Mouse (Mus musculus) MEL (cell line): ENCODE measurements around the gene Nanos3. TPM values are rescaled to one million over a fixed set of nuclear protein-coding genes. Genes with fewer than 3 reads are reported as not detected.

ENCODE experiments used
- DNase-seq: peaks from one replicate; pipeline ENCODE4 v3.0.0; 2011; ENCODE audit warnings: low read depth, low spot score
- H3K27ac ChIP-seq: 2 replicates; pipeline ENCODE4 v1.5.1; 2012; ENCODE audit warnings: low read depth, mild to moderate bottlenecking, control low read depth, low read length, moderate library complexity; ENCODE audit not compliant: control insufficient read depth
- H3K27me3 ChIP-seq, 2 experiments: fragments of 150-350 bp in 1 of 2; sonication (generic) in 1 of 2; 2 replicates each; pipeline ENCODE4 v1.6.1; 2012; ENCODE audit warnings: low read length in 2 of 2, mild to moderate bottlenecking in 2 of 2, improper control_type of control experiment in 1 of 2, moderate library complexity in 1 of 2; ENCODE audit not compliant: insufficient read depth in 2 of 2, control insufficient read depth in 1 of 2
- H3K36me3 ChIP-seq, 2 experiments: 2 replicates each; pipeline ENCODE4 v1.6.1; 2012 to 2014; ENCODE audit warnings: low read length in 2 of 2, improper control_type of control experiment in 1 of 2, inconsistent platforms in 1 of 2, mild to moderate bottlenecking in 1 of 2; ENCODE audit not compliant: insufficient read depth in 2 of 2, control insufficient read depth in 1 of 2
- H3K4me1 ChIP-seq, 2 experiments: fragments of 150-350 bp in 1 of 2; sonication (generic) in 1 of 2; 2 replicates each; pipeline ENCODE4 v1.6.1; 2012; ENCODE audit warnings: low read length in 2 of 2, improper control_type of control experiment in 1 of 2, mild to moderate bottlenecking in 1 of 2; ENCODE audit not compliant: insufficient read depth in 2 of 2, control insufficient read depth in 1 of 2
- H3K4me3 ChIP-seq, 2 experiments: fragments of 150-350 bp in 1 of 2; sonication (generic) in 1 of 2; 2 replicates each; pipeline ENCODE4 v1.5.1; 2012; ENCODE audit warnings: low read depth in 2 of 2, low read length in 2 of 2, mild to moderate bottlenecking in 2 of 2, moderate library complexity in 2 of 2, control low read depth in 1 of 2, improper control_type of control experiment in 1 of 2; ENCODE audit not compliant: control insufficient read depth in 1 of 2, insufficient read depth in 1 of 2
- H3K79me2 ChIP-seq: 2 replicates; pipeline ENCODE4 v1.6.1; 2012; ENCODE audit warnings: mild to moderate bottlenecking, low read length, moderate library complexity; ENCODE audit not compliant: control insufficient read depth, poor library complexity, insufficient read depth
- H3K9ac ChIP-seq: 2 replicates; pipeline ENCODE4 v1.6.1; 2012; ENCODE audit warnings: low read depth, mild to moderate bottlenecking, control low read depth, low read length, moderate library complexity; ENCODE audit not compliant: control insufficient read depth, poor library complexity, severe bottlenecking
- H3K9me3 ChIP-seq: fragments of 150-350 bp; sonication (generic); replicated peaks from 2 replicates; pipeline ENCODE4 v1.6.1; 2012; ENCODE audit warnings: mild to moderate bottlenecking, low read length, improper control_type of control experiment, moderate library complexity; ENCODE audit not compliant: insufficient read depth
- BHLHE40 ChIP-seq: IDR thresholded peaks from 2 replicates; pipeline ENCODE4 v1.6.1; 2012; ENCODE audit warnings: low read depth, mild to moderate bottlenecking, inconsistent platforms, low read length, improper control_type of control experiment, borderline replicate concordance
- CHD1 ChIP-seq: IDR thresholded peaks from 2 replicates; pipeline ENCODE4 v1.6.1; 2012; ENCODE audit warnings: low read depth, mild to moderate bottlenecking, inconsistent platforms, low read length, improper control_type of control experiment
- CHD2 ChIP-seq: IDR thresholded peaks from 2 replicates; pipeline ENCODE4 v1.6.1; 2011; ENCODE audit warnings: low read length, improper control_type of control experiment
- CTCF ChIP-seq, 3 experiments: IDR thresholded peaks in 2 of 3; conservative IDR thresholded peaks in 1 of 3; 2 replicates each; pipeline ENCODE4 v1.5.1; 2011 to 2012; ENCODE audit warnings: low read length in 3 of 3, low read depth in 2 of 3, mild to moderate bottlenecking in 2 of 3, improper control_type of control experiment in 1 of 3, inconsistent platforms in 1 of 3, mixed read lengths in 1 of 3, moderate library complexity in 1 of 3; ENCODE audit not compliant: control insufficient read depth in 1 of 3, insufficient read depth in 1 of 3, poor library complexity in 1 of 3, severe bottlenecking in 1 of 3
- E2F4 ChIP-seq: IDR thresholded peaks from 2 replicates; pipeline ENCODE4 v1.6.1; 2011; ENCODE audit warnings: low read depth, low read length, improper control_type of control experiment, borderline replicate concordance
- ELF1 ChIP-seq: IDR thresholded peaks from 2 replicates; pipeline ENCODE4 v1.6.1; 2014; ENCODE audit warnings: low read depth, mild to moderate bottlenecking, inconsistent platforms, low read length, improper control_type of control experiment, moderate library complexity
- EP300 ChIP-seq, 2 experiments: IDR thresholded peaks; 2 replicates each; pipeline ENCODE4 v1.6.1; 2011; ENCODE audit warnings: improper control_type of control experiment in 2 of 2, low read length in 2 of 2, low read depth in 1 of 2, mild to moderate bottlenecking in 1 of 2
- ETS1 ChIP-seq: IDR thresholded peaks from 2 replicates; pipeline ENCODE4 v1.6.1; 2012; ENCODE audit warnings: low read depth, mild to moderate bottlenecking, inconsistent platforms, low read length, improper control_type of control experiment, moderate library complexity
- GABPA ChIP-seq: IDR thresholded peaks from 2 replicates; pipeline ENCODE4 v1.6.1; 2012; ENCODE audit warnings: low read depth, mild to moderate bottlenecking, inconsistent platforms, low read length, improper control_type of control experiment, moderate library complexity
- GATA1 ChIP-seq: IDR thresholded peaks from 2 replicates; pipeline ENCODE4 v1.6.1; 2011; ENCODE audit warnings: low read depth, low read length, improper control_type of control experiment
- HCFC1 ChIP-seq: IDR thresholded peaks from 2 replicates; pipeline ENCODE4 v1.6.1; 2012; ENCODE audit warnings: low read depth, mild to moderate bottlenecking, inconsistent platforms, low read length, improper control_type of control experiment, moderate library complexity
- JUND ChIP-seq: IDR thresholded peaks from 2 replicates; pipeline ENCODE4 v1.6.1; 2011; ENCODE audit warnings: low read depth, mild to moderate bottlenecking, improper control_type of control experiment, low read length
- KAT2A ChIP-seq: conservative IDR thresholded peaks from 2 replicates; pipeline ENCODE4 v1.6.1; 2012; ENCODE audit warnings: low read depth, low read length, improper control_type of control experiment, inconsistent platforms
- MAFK ChIP-seq: IDR thresholded peaks from 2 replicates; pipeline ENCODE4 v1.6.1; 2011; ENCODE audit warnings: low read depth, mild to moderate bottlenecking, low read length, improper control_type of control experiment, borderline replicate concordance
- MAX ChIP-seq: IDR thresholded peaks from 2 replicates; pipeline ENCODE4 v1.6.1; 2011; ENCODE audit warnings: low read length, improper control_type of control experiment
- MAZ ChIP-seq: IDR thresholded peaks from 2 replicates; pipeline ENCODE4 v1.6.1; 2012; ENCODE audit warnings: low read depth, mild to moderate bottlenecking, inconsistent platforms, low read length, improper control_type of control experiment
- MEF2A ChIP-seq: IDR thresholded peaks from 2 replicates; pipeline ENCODE4 v1.6.1; 2014; ENCODE audit warnings: low read depth, mild to moderate bottlenecking, inconsistent platforms, low read length, improper control_type of control experiment; ENCODE audit not compliant: poor library complexity, insufficient replicate concordance, severe bottlenecking; ENCODE audit errors: extremely low read depth
- MXI1 ChIP-seq: IDR thresholded peaks from 2 replicates; pipeline ENCODE4 v1.6.1; 2011; ENCODE audit warnings: mild to moderate bottlenecking, low read depth, low read length, improper control_type of control experiment
- MYB ChIP-seq: IDR thresholded peaks from 2 replicates; pipeline ENCODE4 v1.6.1; 2011; ENCODE audit warnings: mild to moderate bottlenecking, low read depth, low read length, improper control_type of control experiment
- MYC ChIP-seq: IDR thresholded peaks from 2 replicates; pipeline ENCODE4 v1.6.1; 2011; ENCODE audit warnings: low read depth, mild to moderate bottlenecking, low read length, improper control_type of control experiment, moderate library complexity
- NELFE ChIP-seq: IDR thresholded peaks from 2 replicates; pipeline ENCODE4 v1.6.1; 2011; ENCODE audit warnings: low read depth, low read length, improper control_type of control experiment
- NRF1 ChIP-seq: IDR thresholded peaks from 2 replicates; pipeline ENCODE4 v1.6.1; 2014; ENCODE audit warnings: low read depth, mild to moderate bottlenecking, inconsistent platforms, low read length, improper control_type of control experiment, moderate library complexity; ENCODE audit not compliant: poor library complexity, insufficient read depth, severe bottlenecking
- POLR2AphosphoS2 ChIP-seq: IDR thresholded peaks from 2 replicates; pipeline ENCODE4 v1.6.1; 2011; ENCODE audit warnings: low read length, improper control_type of control experiment
- POLR2AphosphoS5 ChIP-seq: IDR thresholded peaks from 2 replicates; pipeline ENCODE4 v1.6.1; 2012; ENCODE audit warnings: low read depth, borderline replicate concordance, mild to moderate bottlenecking, inconsistent platforms, low read length, moderate library complexity, mixed read lengths
- RAD21 ChIP-seq: IDR thresholded peaks from 2 replicates; pipeline ENCODE4 v1.6.1; 2011; ENCODE audit warnings: mild to moderate bottlenecking, low read depth, low read length, improper control_type of control experiment
- RCOR1 ChIP-seq: IDR thresholded peaks from 2 replicates; pipeline ENCODE4 v1.6.1; 2012; ENCODE audit warnings: low read depth, mild to moderate bottlenecking, inconsistent platforms, low read length, improper control_type of control experiment
- SIN3A ChIP-seq: IDR thresholded peaks from 2 replicates; pipeline ENCODE4 v1.6.1; 2012; ENCODE audit warnings: low read length, improper control_type of control experiment, inconsistent platforms
- SMC3 ChIP-seq: IDR thresholded peaks from 2 replicates; pipeline ENCODE4 v1.6.1; 2011; ENCODE audit warnings: low read depth, low read length, improper control_type of control experiment
- TAL1 ChIP-seq: IDR thresholded peaks from 2 replicates; pipeline ENCODE4 v1.6.1; 2012; ENCODE audit warnings: mild to moderate bottlenecking, inconsistent platforms, low read length, moderate library complexity, mixed read lengths
- TBP ChIP-seq: IDR thresholded peaks from 2 replicates; pipeline ENCODE4 v1.8.0; 2011; ENCODE audit warnings: low read depth, low read length, improper control_type of control experiment
- TCF12 ChIP-seq: IDR thresholded peaks from 2 replicates; pipeline ENCODE4 v1.6.1; 2014; ENCODE audit warnings: low read depth, mild to moderate bottlenecking, inconsistent platforms, low read length, improper control_type of control experiment, moderate library complexity
- UBTF ChIP-seq: IDR thresholded peaks from 2 replicates; pipeline ENCODE4 v1.6.1; 2012; ENCODE audit warnings: low read depth, mild to moderate bottlenecking, inconsistent platforms, low read length, improper control_type of control experiment, moderate library complexity, borderline replicate concordance; ENCODE audit not compliant: insufficient read depth
- USF1 ChIP-seq: IDR thresholded peaks from 2 replicates; pipeline ENCODE4 v1.6.1; 2014; ENCODE audit warnings: low read depth, mild to moderate bottlenecking, inconsistent platforms, low read length, improper control_type of control experiment, moderate library complexity
- USF2 ChIP-seq, 2 experiments: IDR thresholded peaks; 2 replicates each; pipeline ENCODE4 v1.6.1; 2011 to 2012; ENCODE audit warnings: improper control_type of control experiment in 2 of 2, low read length in 2 of 2, borderline replicate concordance in 1 of 2, inconsistent platforms in 1 of 2, low read depth in 1 of 2, mild to moderate bottlenecking in 1 of 2; ENCODE audit not compliant: insufficient read depth in 1 of 2
- ZC3H11A ChIP-seq: IDR thresholded peaks from 2 replicates; pipeline ENCODE4 v1.6.1; 2012; ENCODE audit warnings: low read depth, mild to moderate bottlenecking, inconsistent platforms, low read length, improper control_type of control experiment
- ZKSCAN1 ChIP-seq: IDR thresholded peaks from 2 replicates; pipeline ENCODE4 v1.6.1; 2012; ENCODE audit warnings: low read depth, mild to moderate bottlenecking, inconsistent platforms, low read length, improper control_type of control experiment, moderate library complexity
- ZMIZ1 ChIP-seq: IDR thresholded peaks from 2 replicates; pipeline ENCODE4 v1.6.1; 2012; ENCODE audit warnings: low read depth, mild to moderate bottlenecking, inconsistent platforms, low read length, improper control_type of control experiment, moderate library complexity
- ZNF384 ChIP-seq: IDR thresholded peaks from 2 replicates; pipeline ENCODE4 v1.6.1; 2012; ENCODE audit warnings: low read depth, mild to moderate bottlenecking, inconsistent platforms, low read length, improper control_type of control experiment
- polyA plus RNA-seq, 2 experiments: library from polyadenylated mRNA; stranded (reverse) in 1 of 2; unstranded in 1 of 2; fragments of >175 nt in 1 of 2; fragments of >200 nt in 1 of 2; gene quantifications; 2 replicates each; pipeline versions ENCODE4 v1.2.1 to v1.2.4; 2012; ENCODE audit warnings: low replicate concordance in 2 of 2, low read depth in 1 of 2; ENCODE audit not compliant: insufficient read length in 2 of 2, insufficient read depth in 1 of 2, missing spikeins in 1 of 2
- total RNA-seq: library from RNA; depleted of rRNA; stranded (reverse); fragments of 300-350 nt; gene quantifications from 2 replicates; pipeline ENCODE4 v1.2.3, GENCODE M21; 2012

Nanos3 gene
- total and polyA plus RNA-seq, 3 experiments: 1.7 to 2.0 TPM; not detected in 1

DNA sequence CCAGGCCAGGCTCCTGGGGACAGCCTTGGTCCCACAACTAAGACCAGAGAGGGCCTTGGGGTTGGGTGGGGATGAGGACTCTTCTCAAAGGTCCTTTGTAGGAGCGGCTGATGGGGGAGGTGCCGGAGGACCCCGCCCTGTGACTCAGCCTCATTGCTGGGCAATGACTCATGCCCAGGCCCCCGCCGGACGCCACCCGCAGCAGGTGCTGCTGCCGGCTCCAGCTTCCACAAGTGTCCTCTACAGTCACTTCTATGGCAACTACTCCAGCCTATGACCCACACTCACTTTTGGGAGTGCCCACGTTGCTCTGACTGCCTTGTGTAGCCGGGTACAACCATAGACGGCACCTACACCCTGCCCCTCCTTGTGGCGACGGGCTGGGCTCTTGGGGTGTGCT lies 7.0 kb upstream of the Nanos3 start:
- H3K4me1 ChIP-seq: peaks cover 4 to 12% of the 10 kb centered on the region in 2 experiments
- H3K79me2 ChIP-seq: peaks cover 1% of the 10 kb centered on the region; the same call in 1 of the 2 replicates
- peak; percentile 86 for DNase-seq
- H3K9ac ChIP-seq: peak overlapping the region; percentile 76
- peak overlapping the region; percentile 94 for H3K27ac ChIP-seq
- no peaks in the 10 kb centered on the region for H3K9me3 ChIP-seq
- no peaks in the 10 kb centered on the region for H3K27me3 ChIP-seq
- H3K36me3 ChIP-seq: peaks cover 0 to 8% of the 10 kb centered on the region in 2 experiments; a peak in 2 of 4 replicates
- peak overlapping the region; percentile 49 to 64 for H3K4me3 ChIP-seq
- TF ChIP-seq CHD1 (no peak), CTCF (IDR thresholded peaks at IDR 0.05 in 2 of 3, conservative IDR thresholded peaks at IDR 0.05 in 1 of 3; ENCODE audit: control insufficient read depth in 1 of 3, insufficient read depth in 1 of 3, low read depth in 2 of 3, low read length in 3 of 3, poor library complexity in 1 of 3, severe bottlenecking in 1 of 3) (no peak), SMC3 (no peak), ZC3H11A (no peak), ETS1 (peak; percentile 87), POLR2AphosphoS2 (no peak), ELF1 (no peak), TBP (peak; percentile 51; the same call in 1 of the 2 replicates), MYC (no peak), TAL1 (no peak), USF1 (no peak), USF2 (IDR thresholded peaks at IDR 0.05; ENCODE audit: borderline replicate concordance in 1 of 2, insufficient read depth in 1 of 2, low read depth in 1 of 2, low read length in 2 of 2) (no peak), MAX (no peak), RAD21 (no peak), BHLHE40 (no peak), TCF12 (no peak), SIN3A (no peak), NRF1 (no peak), ZMIZ1 (no peak), UBTF (no peak), NELFE (peak; percentile 9; the same call in 1 of the 2 replicates), RCOR1 (no peak), MAFK (no peak), JUND (peak; percentile 85), KAT2A (no peak), EP300 (IDR thresholded peaks at IDR 0.05; ENCODE audit: low read depth in 1 of 2, low read length in 2 of 2) (peak; percentile 55 to 64; a peak in 3 of 4 replicates), HCFC1 (no peak), E2F4 (no peak), CHD2 (peak; percentile 18; the same call in 1 of the 2 replicates), MEF2A (no peak), MYB (no peak), GATA1 (no peak), GABPA (no peak), ZNF384 (no peak), POLR2AphosphoS5 (no peak), MXI1 (no peak), ZKSCAN1 (no peak), MAZ (peak; percentile 29; the same call in 1 of the 2 replicates)
